Mouse (Mus musculus) midbrain, postnatal 0 days (tissue): ENCODE results near the gene Dhx30. TPM values are rescaled to one million over a fixed set of nuclear protein-coding genes. Genes with fewer than 3 reads are reported as not detected.
A peak's percentile ranks its signal among the peaks of the same experiment; 100 is the strongest.

Experiments
- ATAC-seq: fragments of 200-750 bp; cut with Nextera tagmentation; 2 replicates; pipeline ENCODE4 v1.8.0; 2017; ENCODE audit warnings: moderate number of reproducible peaks, mild to moderate bottlenecking, moderate TSS enrichment, moderate library complexity; ENCODE audit not compliant: low FRiP score
- DNase-seq: peaks from one replicate; pipeline ENCODE4 v3.0.0-alpha.2; 2015; ENCODE audit warnings: low spot score
- H3K27ac ChIP-seq: fragments of 300-500 bp; sonication (generic); 2 replicates; pipeline ENCODE4 v1.5.1; 2014; ENCODE audit warnings: low read depth, mild to moderate bottlenecking, low read length, mixed read lengths
- H3K27me3 ChIP-seq: fragments of 300-500 bp; sonication (generic); 2 replicates; pipeline ENCODE4 v1.6.1; 2014; ENCODE audit warnings: low read length, control low read depth, mixed read lengths; ENCODE audit not compliant: insufficient read depth
- H3K36me3 ChIP-seq: fragments of 300-500 bp; sonication (generic); 2 replicates; pipeline ENCODE4 v1.6.1; 2014; ENCODE audit warnings: low read length, control low read depth, mixed read lengths; ENCODE audit not compliant: insufficient read depth
- H3K4me1 ChIP-seq: fragments of 300-500 bp; sonication (generic); 2 replicates; pipeline ENCODE4 v1.6.1; 2014; ENCODE audit warnings: mild to moderate bottlenecking, control low read depth, antibody characterized with exemption, low read length, mixed read lengths; ENCODE audit not compliant: insufficient read depth
- H3K4me2 ChIP-seq: fragments of 300-500 bp; sonication (generic); 2 replicates; pipeline ENCODE4 v1.6.1; 2014; ENCODE audit warnings: low read depth, mild to moderate bottlenecking, low read length, mixed read lengths; ENCODE audit not compliant: poor library complexity, severe bottlenecking
- H3K4me3 ChIP-seq: fragments of 300-500 bp; sonication (generic); 2 replicates; pipeline ENCODE4 v1.5.1; 2014; ENCODE audit warnings: low read depth, mild to moderate bottlenecking, low read length, moderate library complexity
- H3K9ac ChIP-seq: fragments of 300-500 bp; sonication (generic); replicated peaks from 2 replicates; pipeline ENCODE4 v1.6.1; 2014; ENCODE audit warnings: mild to moderate bottlenecking, low read length, moderate library complexity, mixed read lengths; ENCODE audit not compliant: poor library complexity, severe bottlenecking
- H3K9me3 ChIP-seq: fragments of 300-500 bp; sonication (generic); 2 replicates; pipeline ENCODE4 v1.6.1; 2016; ENCODE audit warnings: low read length, control low read depth
- CTCF ChIP-seq: IDR thresholded peaks from 2 replicates; pipeline ENCODE4 v1.5.1; 2016; ENCODE audit warnings: antibody characterized with exemption, mild to moderate bottlenecking
- WGBS: fragments of 180-500 bp; shearing (Covaris S2); extraction: QIAGEN DNeasy Blood & Tissue Kit; methylation state at CpG from one replicate; pipeline ENCODE4 v1.1.7; 2014; 5-methylcytosine and 5-hydroxymethylcytosine counted together
- polyA plus RNA-seq: library from polyadenylated mRNA; unstranded; fragments of >200 nt; fragmentation: Nextera tagmentation; extraction: Ambion mirVana; gene quantifications from 2 replicates; pipeline ENCODE4 v1.2.1, GENCODE M21; 2015
- total RNA-seq: library from RNA; depleted of rRNA; stranded (reverse); fragments of >200 nt; gene quantifications from 2 replicates; pipeline ENCODE4 v1.2.3, GENCODE M21; 2014

The Dhx30 gene
- total and polyA plus RNA-seq, 2 experiments from 2014 or later, result 129 to 145 TPM

DNA sequence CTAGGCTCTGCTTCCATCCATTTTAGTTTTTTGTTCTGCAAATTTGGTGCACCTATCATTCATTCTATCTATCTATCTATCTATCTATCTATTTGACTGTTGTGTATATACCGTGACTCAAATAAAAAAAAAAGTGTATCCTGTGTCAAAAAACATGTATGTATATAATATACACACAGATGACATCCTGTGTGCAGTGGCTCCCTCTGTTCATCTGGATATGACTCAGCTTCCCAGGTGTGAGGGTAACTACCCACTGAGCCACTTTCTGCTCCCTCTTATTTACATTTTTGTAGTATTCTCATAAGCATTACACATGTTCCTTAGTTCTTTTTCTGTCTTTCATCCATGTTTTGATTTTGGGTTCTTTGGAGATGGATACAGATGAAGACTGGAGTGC, 24.5 kb upstream of the Dhx30 start:
- no peak overlapping the region for H3K9ac ChIP-seq
- H3K4me1 ChIP-seq, result no peaks in the 10 kb centered on the region
- no peak overlapping the region for H3K4me3 ChIP-seq
- H3K9me3 ChIP-seq, result no peaks in the 10 kb centered on the region
- peaks cover 6% of the 10 kb centered on the region; the same call in 1 of the 2 replicates for H3K36me3 ChIP-seq
- no peak overlapping the region for H3K27ac ChIP-seq
- WGBS, result 98% methylated on average over 1 of the region's 1 CpGs
- H3K27me3 ChIP-seq, result no peaks in the 10 kb centered on the region
- no peak overlapping the region for H3K4me2 ChIP-seq
- no peak for TF ChIP-seq CTCF
- DNase-seq, result no peak
- no peak for ATAC-seq

DNA sequence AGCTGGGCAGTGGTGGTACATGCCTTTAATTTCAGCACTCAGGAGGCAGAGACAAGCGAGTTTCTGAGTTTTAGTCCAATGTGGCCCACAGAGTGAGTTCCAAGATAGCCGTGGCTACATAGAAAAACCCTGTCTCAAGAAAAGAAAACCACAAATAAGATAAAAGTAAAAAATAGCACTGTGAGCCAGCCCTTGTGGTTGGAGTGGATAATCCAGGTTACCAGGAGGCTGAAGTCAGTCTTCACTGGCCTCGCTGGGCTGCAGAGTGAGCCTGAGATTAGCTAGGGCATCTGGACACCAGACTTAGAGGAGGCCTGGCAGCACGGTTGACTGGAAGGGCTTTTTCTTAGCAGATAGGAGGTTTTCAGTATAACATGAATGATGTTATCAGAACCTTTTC, 21.5 kb upstream of the Dhx30 start:
- ATAC-seq (no peak), DNase-seq (no peak)
- TF ChIP-seq CTCF, result no peak
- Histone ChIP-seq H3K36me3 (peaks cover 9% of the 10 kb centered on the region; the same call in 1 of the 2 replicates), H3K9ac (no peak overlapping the region), H3K4me2 (no peak overlapping the region), H3K4me1 (0 out of 2 replicates have a peak, but pooled peaks cover 1% of the 10 kb centered on the region), H3K9me3 (no peaks in the 10 kb centered on the region), H3K27ac (no peak overlapping the region), H3K27me3 (no peaks in the 10 kb centered on the region), H3K4me3 (no peak overlapping the region)
- WGBS, result 86% methylated on average over 4 of the region's 4 CpGs

- Histone ChIP-seq H3K4me3 (no peak overlapping the region), H3K27ac (no peak overlapping the region), H3K9me3 (no peaks in the 10 kb centered on the region), H3K9ac (no peak overlapping the region), H3K4me2 (peak overlapping the region; percentile 4; the same call in 1 of the 2 replicates), H3K4me1 (peaks cover 8% of the 10 kb centered on the region; the same call in 1 of the 2 replicates), H3K27me3 (no peaks in the 10 kb centered on the region), H3K36me3 (peaks cover 3% of the 10 kb centered on the region; the same call in 1 of the 2 replicates)
- peak; percentile 56 for TF ChIP-seq CTCF
- no peak for ATAC-seq
- WGBS, result 82% methylated on average over 5 of the region's 5 CpGs
- no peak for DNase-seq
Observed at GRCm38 (mm10) chr9:110134176-110134575, 16.5 kb upstream of the Dhx30 start.

- ATAC-seq (no peak), DNase-seq (no peak)
- Histone ChIP-seq H3K4me1 (peaks cover 8% of the 10 kb centered on the region; the same call in 1 of the 2 replicates), H3K27me3 (no peaks in the 10 kb centered on the region), H3K36me3 (peaks cover 3% of the 10 kb centered on the region; the same call in 1 of the 2 replicates), H3K9ac (no peak overlapping the region), H3K4me2 (peak overlapping the region; percentile 67), H3K4me3 (peak overlapping the region; percentile 86), H3K27ac (no peak overlapping the region), H3K9me3 (no peaks in the 10 kb centered on the region)
- WGBS, result 65% methylated on average over 6 of the region's 6 CpGs
- no peak for TF ChIP-seq CTCF
Observed at GRCm38 (mm10) chr9:110132921-110133320, 15.3 kb upstream of the Dhx30 start.

- H3K9ac ChIP-seq, result peak overlapping the region; percentile 84
- H3K27ac ChIP-seq, result peak overlapping the region; percentile 90
- H3K4me3 ChIP-seq, result peak overlapping the region; percentile 86
- DNase-seq (peak; percentile 45), ATAC-seq (peak; percentile 67)
- no peaks in the 10 kb centered on the region for H3K9me3 ChIP-seq
- H3K27me3 ChIP-seq, result no peaks in the 10 kb centered on the region
- peak overlapping the region; percentile 67 for H3K4me2 ChIP-seq
- H3K4me1 ChIP-seq, result peaks cover 8% of the 10 kb centered on the region; the same call in 1 of the 2 replicates
- H3K36me3 ChIP-seq, result peaks cover 3% of the 10 kb centered on the region; the same call in 1 of the 2 replicates
- TF ChIP-seq CTCF, result no peak
- WGBS, result 3% methylated on average over 18 of the region's 38 CpGs
Observed at GRCm38 (mm10) chr9:110132201-110132605, 14.6 kb upstream of the Dhx30 start.

DNA sequence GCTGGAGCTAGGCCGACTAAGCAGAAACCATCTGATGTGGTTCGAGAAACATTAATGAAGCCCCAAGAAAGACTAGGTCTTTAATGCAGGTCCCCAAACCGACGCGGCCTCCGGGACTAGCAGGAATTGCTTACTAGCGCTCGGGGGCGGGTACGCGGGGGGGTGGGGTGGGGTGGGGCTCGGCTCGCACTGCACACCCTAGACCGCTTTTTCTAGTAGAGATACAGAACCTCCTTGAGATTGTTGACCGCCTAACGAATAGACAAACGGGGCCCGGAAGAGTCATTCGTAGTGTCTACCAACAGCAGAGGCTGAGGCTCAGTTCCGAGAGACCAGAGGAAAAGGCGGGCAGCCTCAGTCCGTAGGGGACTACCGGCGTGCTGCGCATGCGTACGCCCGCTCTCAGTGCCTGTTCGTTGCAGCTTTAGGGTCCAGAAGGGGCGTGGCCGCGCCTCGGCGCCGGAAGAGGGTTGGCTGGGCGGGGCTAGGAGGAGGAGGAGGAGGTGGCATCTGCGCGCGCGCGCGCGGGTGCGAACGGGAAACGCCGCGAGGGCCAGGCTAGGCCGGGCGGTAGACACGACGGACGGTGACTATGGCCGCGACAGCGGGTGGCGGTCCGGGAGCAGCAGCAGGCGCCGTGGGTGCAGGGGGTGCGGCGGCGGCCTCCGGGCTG, 14.0 kb upstream of the Dhx30 start:
- Histone ChIP-seq H3K27me3 (no peaks in the 10 kb centered on the region), H3K36me3 (0 out of 2 replicates have a peak, but pooled peaks cover 1% of the 10 kb centered on the region), H3K9me3 (no peaks in the 10 kb centered on the region), H3K9ac (peak overlapping the region; percentile 84), H3K27ac (peak overlapping the region; percentile 90), H3K4me3 (peak overlapping the region; percentile 86), H3K4me1 (peaks cover 8% of the 10 kb centered on the region; the same call in 1 of the 2 replicates), H3K4me2 (peak overlapping the region; percentile 67)
- peak; percentile 99 for DNase-seq
- WGBS, result under 1% methylated on average over 59 of the region's 64 CpGs
- TF ChIP-seq CTCF, result no peak
- ATAC-seq, result peak; percentile 98
